Mouse (Mus musculus) erythroblast, embryonic 14.5 days (primary cell): ENCODE results near the gene Sox10.

ENCODE experiments used
- GATA1 ChIP-seq: IDR thresholded peaks from 2 replicates; pipeline ENCODE4 v1.6.1; 2012; ENCODE audit warnings: low read length, inconsistent platforms, mixed read lengths
- TAL1 ChIP-seq: IDR thresholded peaks from 3 replicates; pipeline ENCODE4 v1.6.1; 2012; ENCODE audit warnings: low read length, inconsistent platforms, mixed read lengths

DNA sequence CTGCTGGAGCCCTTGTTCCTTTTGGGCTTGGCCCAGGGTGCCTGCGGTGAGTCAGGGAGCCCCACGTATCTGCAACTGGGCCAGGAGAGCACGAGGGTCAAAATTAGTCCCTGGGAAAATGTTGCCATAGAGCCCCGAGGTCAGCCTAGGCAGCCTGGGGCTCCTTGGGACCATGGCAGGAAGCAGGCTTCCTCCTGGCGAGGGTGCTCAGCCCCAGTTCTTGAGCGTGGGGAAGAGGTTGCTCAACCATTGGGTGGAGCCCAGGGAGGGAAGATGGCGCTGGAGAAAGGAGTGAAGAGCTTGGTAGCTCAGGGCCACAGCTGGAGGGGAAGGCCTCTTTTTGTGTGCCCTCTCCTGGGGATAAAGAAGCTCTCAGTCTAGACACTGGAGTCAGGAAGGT lies 2.7 kb downstream of the Sox10 start:
- TF ChIP-seq TAL1 (no peak), GATA1 (no peak)
